Mouse (Mus musculus) heart, adult 18-20 months (tissue): ENCODE data around the gene Marcks. TPM values are rescaled to one million over a fixed set of nuclear protein-coding genes. Genes with fewer than 3 reads are reported as not detected.

Experiments used
- total RNA-seq, 2 experiments: library from RNA; stranded (reverse); gene quantifications; 2 replicates each; pipeline ENCODE4 v1.2.3; 2021

Gene Marcks
- total RNA-seq, 2 experiments from 2014 or later, result 31.1 to 31.3 TPM

Other genes starting within 250 kb of the Marcks start
- 10 to 100 TPM; 46.7 to 52.2 TPM for gene Hdac2, start 164.4 kb downstream of the Marcks start, total RNA-seq